Mouse (Mus musculus) ES-CJ7 (cell line): ENCODE measurements around the gene Gm11096.

Experiments used
- DNase-seq: peaks from one replicate; pipeline ENCODE4 v3.0.0; 2011; ENCODE audit warnings: low read depth, low spot score

Gm11096 gene

DNA sequence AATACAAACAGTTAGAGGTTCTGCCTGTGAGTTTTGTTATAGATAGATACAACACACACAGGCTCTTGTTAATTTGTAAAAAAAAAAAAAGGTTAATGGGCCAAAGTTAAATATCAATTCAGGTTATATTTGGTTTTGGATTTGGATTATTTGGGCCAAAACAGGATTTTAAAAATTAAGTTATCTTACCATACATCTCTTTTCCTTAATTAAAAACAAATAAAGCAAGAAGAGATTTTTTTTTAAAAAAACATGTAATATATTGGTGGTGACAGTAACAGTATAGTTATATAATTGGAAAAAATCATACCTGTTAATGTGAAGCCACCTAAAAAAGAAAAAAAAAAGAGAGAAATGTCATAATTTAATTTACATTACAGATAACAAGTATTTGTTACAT is at the start of gene Gm11096:
Gene Gm11096, plus strand, starts transcription at position 301 of the 400 bp plus-strand sequence.
- no peak for DNase-seq

DNA sequence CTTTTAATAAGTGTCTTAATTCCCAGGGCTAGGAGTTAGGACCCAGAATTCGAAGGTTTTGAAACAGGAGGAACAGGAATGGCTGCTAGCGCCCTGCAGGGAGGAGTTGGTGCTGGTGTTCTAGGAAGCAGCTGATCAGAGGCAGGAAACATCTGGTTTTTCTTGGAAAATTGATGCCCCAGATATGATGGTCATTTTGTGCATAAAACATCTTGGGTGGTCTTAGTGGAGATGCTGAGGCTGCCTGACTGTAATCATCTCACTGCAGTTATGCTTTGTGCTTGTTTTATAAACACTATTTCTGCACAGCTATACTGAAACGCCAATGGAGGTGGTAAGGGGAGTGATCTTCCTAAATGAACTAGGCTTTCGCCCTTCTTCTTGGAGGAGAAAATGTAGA is 48.5 kb upstream of the Gm11096 start:
- DNase-seq, result no peak

DNA sequence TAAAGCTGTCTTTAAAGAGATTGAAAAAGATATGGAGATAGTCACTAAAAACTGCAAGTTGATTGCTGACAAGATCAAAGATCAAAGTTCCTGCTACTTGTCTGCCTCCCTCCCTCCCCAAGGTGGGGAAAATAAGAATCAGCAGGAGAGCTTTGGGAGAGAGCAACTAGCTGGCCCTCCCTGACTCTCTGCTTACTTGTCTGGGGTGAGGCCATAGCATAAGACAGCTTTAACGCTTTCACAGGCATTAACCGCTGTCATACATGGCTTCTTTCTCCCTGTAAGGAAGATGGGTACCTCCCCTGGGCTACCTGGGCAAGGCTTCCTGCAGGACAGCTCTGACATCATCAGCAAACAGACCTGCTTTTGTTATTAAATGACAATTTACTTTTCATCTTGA is 47.4 kb upstream of the Gm11096 start:
- no peak for DNase-seq

DNA sequence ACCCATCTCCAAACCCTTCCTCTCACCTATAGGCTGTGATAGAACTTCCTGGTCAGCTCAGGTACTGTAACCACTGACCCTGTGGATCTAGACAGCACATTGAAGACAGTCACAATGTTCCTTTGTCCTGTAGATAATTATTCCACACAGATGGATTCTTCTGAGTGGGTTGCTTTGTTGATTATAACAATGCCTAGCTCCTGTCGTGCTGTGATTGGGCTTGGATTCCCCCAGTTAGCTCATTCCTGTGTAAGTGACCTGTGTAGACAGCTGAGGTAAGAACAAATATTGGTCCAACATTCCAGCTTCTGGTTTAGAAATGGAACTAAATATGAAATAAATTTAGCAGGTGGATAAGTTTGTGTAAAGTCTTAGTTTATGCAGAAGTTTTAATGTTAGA is 44.1 kb upstream of the Gm11096 start:
- no peak for DNase-seq

- no peak for DNase-seq
These were observed 41.2 kb upstream of the Gm11096 start for GRCm38 (mm10) chr17:81400377-81400776.

GRCm38 (mm10) chr17:81402636-81403035 is 38.9 kb upstream of the Gm11096 start:
- no peak for DNase-seq

GRCm38 (mm10) chr17:81403121-81403520 is 38.4 kb upstream of the Gm11096 start:
- no peak for DNase-seq

GRCm38 (mm10) chr17:81404225-81404624 is 37.3 kb upstream of the Gm11096 start:
- no peak for DNase-seq

- DNase-seq, result no peak
These were observed 28.8 kb upstream of the Gm11096 start for GRCm38 (mm10) chr17:81412736-81413135.

- no peak for DNase-seq
These were observed 25.0 kb upstream of the Gm11096 start for GRCm38 (mm10) chr17:81416361-81417114.

DNA sequence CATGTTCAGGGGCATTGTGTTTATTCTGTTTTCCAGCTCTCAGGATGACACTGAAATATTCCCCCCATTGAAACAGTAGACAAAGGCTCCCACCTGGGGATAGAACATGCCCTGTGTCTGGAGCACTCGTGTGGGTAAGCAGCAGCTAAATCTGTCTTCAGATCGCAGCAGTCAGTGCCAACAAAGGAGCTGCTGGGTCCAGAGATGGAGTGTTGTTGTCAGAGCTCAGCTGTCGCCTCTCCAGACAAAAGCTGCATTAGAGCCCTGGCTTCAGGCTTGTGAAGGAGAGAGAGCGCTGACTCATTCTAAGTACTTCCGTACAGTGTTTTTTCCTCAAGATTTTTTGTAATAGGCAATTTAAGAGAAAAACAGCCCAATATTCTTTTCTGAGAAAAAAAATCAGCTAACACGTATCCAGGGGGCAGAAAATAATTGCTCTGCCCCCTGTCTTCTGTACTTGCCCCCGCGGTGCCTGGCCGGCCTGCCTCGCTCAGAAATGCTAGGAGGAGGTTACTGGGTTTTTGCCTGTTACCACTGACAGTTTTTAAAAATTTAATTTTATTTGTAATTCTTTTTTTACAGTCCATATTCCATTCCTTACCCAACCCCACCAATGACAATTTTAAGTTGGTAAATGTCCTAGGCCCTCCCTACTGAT is 21.6 kb upstream of the Gm11096 start:
- DNase-seq, result no peak

- no peak for DNase-seq
These were observed 17.2 kb upstream of the Gm11096 start for GRCm38 (mm10) chr17:81424256-81424912.

DNA sequence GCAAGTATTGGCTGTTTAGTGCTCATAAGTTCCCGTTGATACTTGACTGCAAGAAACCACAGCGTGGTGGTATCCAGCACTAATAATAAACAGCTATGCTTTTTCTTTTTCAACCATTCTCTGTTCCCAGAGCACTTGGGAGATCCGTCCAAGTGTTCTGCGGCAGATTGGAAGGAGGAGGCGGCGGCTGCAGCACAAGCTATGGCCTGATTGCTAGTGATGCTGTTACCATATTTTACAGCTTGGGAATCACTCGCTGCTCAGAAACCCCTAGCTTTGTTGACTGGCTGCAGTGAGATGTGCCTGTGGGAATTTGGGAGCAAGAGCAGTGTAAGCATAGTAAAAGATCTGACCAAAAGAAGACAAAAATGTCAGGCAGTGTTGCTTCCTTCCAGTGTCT is 14.3 kb upstream of the Gm11096 start:
- no peak for DNase-seq

DNA sequence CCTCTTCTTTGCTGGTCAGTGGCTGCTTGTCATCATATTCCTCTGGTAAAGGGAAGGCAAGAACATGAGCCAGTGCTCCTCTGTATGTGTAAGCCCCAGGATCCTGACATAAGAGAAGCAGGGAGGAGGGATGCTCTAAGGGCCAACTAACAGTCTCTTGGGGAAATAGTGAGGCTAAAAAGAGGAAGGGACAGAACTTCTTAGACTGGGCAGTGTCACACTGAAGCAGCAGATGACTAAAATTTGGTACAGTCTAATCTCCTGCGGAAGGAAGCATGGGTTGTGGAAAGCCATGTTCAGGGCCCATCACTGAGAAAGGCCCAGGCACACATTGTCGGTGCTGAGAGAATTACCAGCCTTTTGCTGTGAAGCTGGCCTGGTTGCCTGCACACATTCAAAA is 8.8 kb upstream of the Gm11096 start:
- no peak for DNase-seq

- DNase-seq, result no peak
These were observed 8.4 kb upstream of the Gm11096 start for GRCm38 (mm10) chr17:81433148-81433547.

DNA sequence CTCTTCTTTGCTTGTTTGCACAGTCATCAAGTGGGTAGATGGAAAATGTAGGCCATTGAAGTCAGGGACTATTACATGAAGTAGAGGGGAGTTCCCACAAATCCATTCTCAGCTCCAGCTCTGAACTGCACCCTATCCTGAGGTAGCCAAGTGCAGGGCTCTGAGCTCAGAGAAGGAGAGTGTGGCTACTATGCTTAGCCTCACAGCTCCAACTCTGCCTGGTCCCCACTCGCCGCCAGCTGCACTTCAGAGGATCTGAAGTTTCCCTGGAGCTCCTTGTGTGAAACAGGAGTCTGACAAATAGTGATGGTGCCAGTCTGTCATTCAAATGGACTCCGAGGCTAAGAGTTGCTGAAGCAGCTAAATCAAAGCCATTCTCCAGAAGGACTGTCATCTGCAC is 13.7 kb downstream of the Gm11096 start:
- DNase-seq, result no peak

DNA sequence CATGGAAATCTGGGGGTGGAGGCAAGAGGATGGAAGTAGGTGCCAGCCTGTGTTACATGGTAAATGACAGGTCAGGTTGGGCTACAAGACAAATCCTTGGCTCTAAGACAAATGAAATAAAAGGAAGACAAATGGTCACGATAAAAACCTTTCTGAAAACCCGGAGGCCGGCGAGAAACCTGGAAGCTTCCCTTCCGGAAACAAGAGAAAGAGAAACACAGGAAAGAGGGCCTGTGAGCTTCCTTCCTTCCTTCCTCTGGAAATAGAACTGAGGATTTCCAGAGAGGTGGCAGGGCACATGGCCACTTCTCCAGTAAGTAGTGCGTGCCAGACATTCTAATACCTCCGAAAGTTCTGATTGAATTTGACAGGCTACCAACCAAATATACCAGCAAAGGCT is 14.4 kb downstream of the Gm11096 start:
- DNase-seq, result no peak

GRCm38 (mm10) chr17:81459379-81459778 is 17.8 kb downstream of the Gm11096 start:
- DNase-seq, result no peak

- DNase-seq, result no peak
These were observed 27.4 kb downstream of the Gm11096 start for GRCm38 (mm10) chr17:81468941-81469340.

GRCm38 (mm10) chr17:81473363-81473762 is 31.8 kb downstream of the Gm11096 start:
- DNase-seq, result no peak

DNA sequence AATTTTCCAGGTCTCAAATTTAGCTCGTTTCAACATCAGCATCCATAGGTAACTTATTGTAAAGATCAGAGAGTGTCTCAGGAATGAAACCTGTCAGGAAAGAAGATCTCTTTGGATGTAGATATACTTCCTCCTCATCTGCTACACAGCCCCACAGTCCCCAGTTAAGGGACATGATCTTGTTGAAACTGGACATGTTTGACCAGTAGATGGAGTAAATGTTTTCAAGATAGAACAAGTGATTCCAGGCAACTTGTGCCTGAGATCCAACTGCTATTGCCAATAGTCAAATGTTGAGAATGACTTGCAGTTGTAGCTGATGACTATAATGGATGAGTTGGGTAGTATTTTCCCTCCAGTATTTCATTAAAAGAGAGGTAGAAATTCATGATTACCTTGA is 35.9 kb downstream of the Gm11096 start:
- DNase-seq, result no peak

GRCm38 (mm10) chr17:81479807-81480206 is 38.2 kb downstream of the Gm11096 start:
- DNase-seq, result no peak
